Mouse (Mus musculus) hindbrain, embryonic 11.5 days (tissue): ENCODE measurements around the gene Emc1. TPM values are rescaled to one million over a fixed set of nuclear protein-coding genes. Genes with fewer than 3 reads are reported as not detected.

Experiments used
- ATAC-seq: fragments of 200-750 bp; cut with Nextera tagmentation; 2 replicates; pipeline ENCODE4 v1.8.0; 2017; ENCODE audit warnings: mild to moderate bottlenecking, moderate TSS enrichment, moderate library complexity; ENCODE audit not compliant: low FRiP score
- DNase-seq: peaks from one replicate; pipeline ENCODE4 v3.0.0-alpha.2; 2015; ENCODE audit warnings: low spot score
- H3K27ac ChIP-seq: fragments of 300-500 bp; sonication (generic); 2 replicates; pipeline ENCODE4 v1.5.1; 2014; ENCODE audit warnings: mild to moderate bottlenecking, low read depth, low read length
- H3K27me3 ChIP-seq: fragments of 300-500 bp; sonication (generic); 2 replicates; pipeline ENCODE4 v1.6.1; 2014; ENCODE audit warnings: mild to moderate bottlenecking, low read length, moderate library complexity, mixed read lengths; ENCODE audit not compliant: control insufficient read depth, insufficient read depth
- H3K36me3 ChIP-seq: fragments of 300-500 bp; sonication (generic); 2 replicates; pipeline ENCODE4 v1.6.1; 2014; ENCODE audit warnings: mild to moderate bottlenecking, low read length, moderate library complexity, mixed read lengths; ENCODE audit not compliant: control insufficient read depth, insufficient read depth
- H3K4me1 ChIP-seq: fragments of 300-500 bp; sonication (generic); replicated peaks from 2 replicates; pipeline ENCODE4 v1.6.1; 2014; ENCODE audit warnings: low read length, mixed read lengths; ENCODE audit not compliant: control insufficient read depth, insufficient read depth
- H3K4me2 ChIP-seq: fragments of 300-500 bp; sonication (generic); replicated peaks from 2 replicates; pipeline ENCODE4 v1.6.1; 2014; ENCODE audit warnings: mild to moderate bottlenecking, low read depth, low read length
- H3K4me3 ChIP-seq: fragments of 300-500 bp; sonication (generic); 2 replicates; pipeline ENCODE4 v1.5.1; 2014; ENCODE audit warnings: low read depth, low read length
- H3K9ac ChIP-seq: fragments of 300-500 bp; sonication (generic); 2 replicates; pipeline ENCODE4 v1.6.1; 2014; ENCODE audit warnings: low read depth, low read length
- H3K9me3 ChIP-seq: fragments of 300-500 bp; sonication (generic); 2 replicates; pipeline ENCODE4 v1.6.1; 2016; ENCODE audit warnings: low read length; ENCODE audit not compliant: control insufficient read depth
- WGBS: fragments of 180-500 bp; shearing (Covaris S2); extraction: QIAGEN DNeasy Blood & Tissue Kit; methylation state at CpG from one replicate; pipeline ENCODE4 v1.1.7; 2014; 5-methylcytosine and 5-hydroxymethylcytosine counted together
- polyA plus RNA-seq: library from polyadenylated mRNA; unstranded; fragments of >200 nt; fragmentation: Nextera tagmentation; extraction: Ambion mirVana; gene quantifications from 2 replicates; pipeline ENCODE4 v1.2.1, GENCODE M21; 2014

The Emc1 gene
- polyA plus RNA-seq, 1 experiment from 2014 or later: 23.5 TPM

DNA sequence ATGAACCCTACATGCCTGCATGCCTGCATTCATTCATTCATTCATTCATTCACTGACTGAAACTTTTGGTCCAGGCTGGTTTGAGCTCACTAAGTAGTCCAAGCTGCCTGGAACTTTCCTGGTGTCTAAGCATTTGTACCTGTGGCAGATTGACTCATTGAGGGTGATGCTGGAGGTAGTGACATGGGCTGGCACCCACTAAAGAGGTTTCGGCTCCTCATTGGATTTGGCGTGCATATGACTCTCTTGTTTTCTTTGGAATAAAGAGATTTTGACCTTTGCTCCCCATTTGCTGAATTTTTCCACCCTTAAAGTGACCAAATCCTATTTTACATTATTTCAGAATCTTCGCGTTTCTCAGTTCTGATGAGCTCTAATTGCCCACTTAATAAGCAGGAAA lies 37.2 kb downstream of the Emc1 start:
- Histone ChIP-seq H3K9me3 (no peaks in the 10 kb centered on the region), H3K4me1 (no peaks in the 10 kb centered on the region), H3K9ac (no peak overlapping the region), H3K4me3 (no peak overlapping the region), H3K4me2 (no peak overlapping the region), H3K36me3 (peaks cover 13% of the 10 kb centered on the region), H3K27me3 (no peaks in the 10 kb centered on the region), H3K27ac (no peak overlapping the region)
- WGBS: 94% methylated on average over 4 of the region's 4 CpGs
- no peak for ATAC-seq
- no peak for DNase-seq

- Histone ChIP-seq H3K9me3 (no peaks in the 10 kb centered on the region), H3K36me3 (peaks cover 23% of the 10 kb centered on the region), H3K4me1 (no peaks in the 10 kb centered on the region), H3K4me3 (no peak overlapping the region), H3K27me3 (no peaks in the 10 kb centered on the region), H3K4me2 (no peak overlapping the region), H3K27ac (no peak overlapping the region), H3K9ac (no peak overlapping the region)
- 90% methylated on average over 2 of the region's 2 CpGs for WGBS
- no peak for DNase-seq
- ATAC-seq: no peak
Observed at GRCm38 (mm10) chr4:139395431-139395830, 43.0 kb downstream of the Emc1 start.

- no peak overlapping the region for H3K9ac ChIP-seq
- 81% methylated on average over 5 of the region's 5 CpGs for WGBS
- H3K9me3 ChIP-seq: no peaks in the 10 kb centered on the region
- ATAC-seq: no peak
- DNase-seq: no peak
- H3K4me3 ChIP-seq: no peak overlapping the region
- H3K4me1 ChIP-seq: no peaks in the 10 kb centered on the region
- H3K27me3 ChIP-seq: no peaks in the 10 kb centered on the region
- H3K27ac ChIP-seq: no peak overlapping the region
- no peak overlapping the region for H3K4me2 ChIP-seq
- H3K36me3 ChIP-seq: peaks cover 24% of the 10 kb centered on the region
Observed at GRCm38 (mm10) chr4:139400487-139400886, 48.1 kb downstream of the Emc1 start.

- ATAC-seq (no peak), DNase-seq (no peak)
- H3K36me3 ChIP-seq: peaks cover 23% of the 10 kb centered on the region
- H3K4me1 ChIP-seq: no peaks in the 10 kb centered on the region
- H3K9me3 ChIP-seq: no peaks in the 10 kb centered on the region
- no peaks in the 10 kb centered on the region for H3K27me3 ChIP-seq
- H3K9ac ChIP-seq: no peak overlapping the region
- WGBS: 89% methylated on average over 14 of the region's 14 CpGs
- H3K4me3 ChIP-seq: no peak overlapping the region
- no peak overlapping the region for H3K27ac ChIP-seq
- no peak overlapping the region for H3K4me2 ChIP-seq
Observed at GRCm38 (mm10) chr4:139403214-139403613, 50.8 kb downstream of the Emc1 start.

DNA sequence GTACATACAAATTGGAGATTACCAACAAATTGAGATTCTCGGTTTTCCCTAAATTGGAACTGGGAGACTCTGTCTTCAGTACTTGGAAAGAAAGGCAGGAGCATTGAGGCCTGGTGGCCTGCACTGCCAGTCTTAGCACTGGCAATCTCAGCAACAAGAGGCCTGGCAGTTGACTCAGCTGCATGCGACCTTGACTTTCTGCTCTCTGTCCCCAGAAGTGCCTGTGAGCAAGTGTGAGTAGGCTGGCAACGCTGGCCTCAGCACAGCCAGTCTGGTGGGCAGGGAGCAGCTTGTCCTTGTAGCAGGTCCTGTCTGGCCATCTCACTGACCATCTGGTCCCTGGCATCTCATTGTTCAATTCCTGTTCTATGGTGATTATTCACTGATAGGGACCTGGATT lies 59.0 kb downstream of the Emc1 start:
- peaks cover 22% of the 10 kb centered on the region for H3K36me3 ChIP-seq
- WGBS: 93% methylated on average over 3 of the region's 3 CpGs
- no peak for ATAC-seq
- no peak overlapping the region for H3K9ac ChIP-seq
- no peak overlapping the region for H3K4me3 ChIP-seq
- no peaks in the 10 kb centered on the region for H3K27me3 ChIP-seq
- H3K4me2 ChIP-seq: no peak overlapping the region
- H3K9me3 ChIP-seq: no peaks in the 10 kb centered on the region
- H3K4me1 ChIP-seq: no peaks in the 10 kb centered on the region
- H3K27ac ChIP-seq: no peak overlapping the region
- no peak for DNase-seq

- no peaks in the 10 kb centered on the region for H3K27me3 ChIP-seq
- no peak overlapping the region for H3K4me3 ChIP-seq
- no peaks in the 10 kb centered on the region for H3K9me3 ChIP-seq
- H3K27ac ChIP-seq: no peak overlapping the region
- no peaks in the 10 kb centered on the region for H3K4me1 ChIP-seq
- H3K36me3 ChIP-seq: peaks cover 34% of the 10 kb centered on the region
- H3K4me2 ChIP-seq: no peak overlapping the region
- DNase-seq: no peak
- ATAC-seq: no peak
- WGBS: 59% methylated on average over 1 of the region's 1 CpGs
- H3K9ac ChIP-seq: no peak overlapping the region
Observed at GRCm38 (mm10) chr4:139417868-139418267, 65.5 kb downstream of the Emc1 start.

DNA sequence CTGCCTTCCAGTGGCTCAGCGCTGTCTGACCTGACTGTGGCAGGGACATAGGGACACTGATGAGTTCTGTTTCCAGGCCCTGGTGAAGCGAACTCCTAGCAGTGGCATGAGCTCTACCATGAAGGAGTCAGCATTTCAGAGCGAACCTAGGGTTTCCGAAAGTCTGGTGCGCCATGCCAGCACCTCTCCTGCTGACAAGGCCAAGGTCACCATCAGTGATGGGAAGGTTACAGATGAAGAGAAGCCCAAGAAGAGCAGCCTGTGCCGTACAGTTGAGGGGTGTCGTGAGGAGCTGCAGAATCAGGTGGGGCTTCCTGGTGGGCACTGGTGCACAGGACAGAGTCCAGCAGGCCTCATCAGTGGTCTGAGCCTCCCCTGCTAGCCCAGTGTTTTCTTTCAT lies 69.2 kb downstream of the Emc1 start:
- Histone ChIP-seq H3K27me3 (no peaks in the 10 kb centered on the region), H3K4me3 (no peak overlapping the region), H3K27ac (no peak overlapping the region), H3K4me1 (no peaks in the 10 kb centered on the region), H3K9ac (no peak overlapping the region), H3K36me3 (peaks cover 24% of the 10 kb centered on the region), H3K9me3 (no peaks in the 10 kb centered on the region), H3K4me2 (no peak overlapping the region)
- no peak for DNase-seq
- no peak for ATAC-seq
- WGBS: 96% methylated on average over 7 of the region's 7 CpGs

GRCm38 (mm10) chr4:139422409-139422808 lies 70.0 kb downstream of the Emc1 start:
- DNase-seq (no peak), ATAC-seq (no peak)
- H3K9me3 ChIP-seq: no peaks in the 10 kb centered on the region
- no peak overlapping the region for H3K9ac ChIP-seq
- 98% methylated on average over 2 of the region's 2 CpGs for WGBS
- H3K27me3 ChIP-seq: no peaks in the 10 kb centered on the region
- H3K36me3 ChIP-seq: peaks cover 18% of the 10 kb centered on the region
- no peak overlapping the region for H3K4me3 ChIP-seq
- H3K27ac ChIP-seq: no peak overlapping the region
- H3K4me1 ChIP-seq: no peaks in the 10 kb centered on the region
- H3K4me2 ChIP-seq: no peak overlapping the region

- no peak for ATAC-seq
- peaks cover 19% of the 10 kb centered on the region for H3K36me3 ChIP-seq
- no peak overlapping the region for H3K4me3 ChIP-seq
- no peaks in the 10 kb centered on the region for H3K27me3 ChIP-seq
- H3K9me3 ChIP-seq: no peaks in the 10 kb centered on the region
- DNase-seq: no peak
- no peak overlapping the region for H3K9ac ChIP-seq
- 80% methylated on average over 2 of the region's 2 CpGs for WGBS
- H3K27ac ChIP-seq: no peak overlapping the region
- no peak overlapping the region for H3K4me2 ChIP-seq
- H3K4me1 ChIP-seq: no peaks in the 10 kb centered on the region
Observed at GRCm38 (mm10) chr4:139423270-139423669, 70.9 kb downstream of the Emc1 start.
